Mouse (Mus musculus) heart, adult 9 months (tissue): ENCODE data around the gene Stx3.

Experiments used
- DNase-seq, 2 experiments: peaks; one replicate each; pipeline ENCODE4 v3.0.0; 2022; ENCODE audit warnings: low spot score in 2 of 2

The Stx3 gene

DNA sequence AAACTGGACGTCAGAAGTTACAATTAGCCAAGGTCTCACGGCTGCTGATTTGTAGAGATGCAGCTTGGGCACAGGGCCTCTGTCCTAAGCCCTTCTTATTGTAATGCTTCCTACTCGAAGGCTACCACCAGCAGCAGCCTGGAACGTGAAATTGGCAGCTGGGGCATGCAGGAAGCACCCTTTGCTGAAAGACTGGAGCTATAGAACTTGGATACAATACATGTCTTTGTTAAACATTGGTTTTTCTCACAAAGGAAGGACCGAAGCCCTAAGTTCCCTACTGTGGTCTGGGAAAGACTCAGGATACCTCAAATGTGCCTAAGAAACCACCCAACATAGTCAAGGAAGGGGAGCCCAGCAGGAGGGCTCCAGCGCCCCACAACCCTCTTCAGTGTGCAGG lies 11.4 kb downstream of the Stx3 start:
- DNase-seq = no peak

DNA sequence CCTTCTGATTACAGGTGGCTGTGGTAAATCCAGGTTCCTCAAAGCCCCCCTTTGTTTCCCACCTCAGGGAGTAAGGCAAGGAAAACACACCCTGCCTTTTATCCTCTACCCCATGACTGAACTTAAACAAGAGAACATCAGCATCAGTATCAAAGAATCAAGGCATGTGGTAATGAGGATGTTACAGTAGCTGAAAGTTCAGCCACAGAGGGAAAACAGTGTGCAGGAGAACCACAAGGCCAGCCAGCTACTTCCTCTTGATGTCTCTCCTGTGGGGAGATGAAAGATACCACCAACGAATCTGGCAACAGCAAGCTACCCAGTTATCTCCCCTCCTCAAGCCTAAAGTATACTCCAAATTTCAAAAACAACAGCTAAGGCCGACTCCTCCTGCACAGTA lies 12.0 kb downstream of the Stx3 start:
- no peak for DNase-seq

DNA sequence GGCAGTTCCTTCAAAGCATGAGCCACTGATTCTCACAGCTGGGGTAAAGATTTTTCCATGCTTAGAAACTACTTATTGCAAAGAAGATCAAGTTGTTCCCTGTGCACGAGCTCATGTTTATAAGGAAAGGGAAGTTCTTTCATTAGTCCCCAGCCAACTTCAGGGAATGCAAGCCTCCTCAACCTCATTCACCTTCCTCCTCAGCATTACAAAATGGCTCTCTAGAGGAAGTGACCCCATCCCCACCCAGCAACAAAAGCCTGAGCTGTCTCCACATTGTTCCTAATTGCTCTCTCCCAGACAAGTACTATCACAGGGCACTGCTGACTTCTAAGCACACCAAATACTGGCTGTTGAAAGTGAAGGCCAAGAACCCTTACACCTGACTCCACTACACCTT lies 14.8 kb downstream of the Stx3 start:
- DNase-seq = peak; percentile 19 to 61

DNA sequence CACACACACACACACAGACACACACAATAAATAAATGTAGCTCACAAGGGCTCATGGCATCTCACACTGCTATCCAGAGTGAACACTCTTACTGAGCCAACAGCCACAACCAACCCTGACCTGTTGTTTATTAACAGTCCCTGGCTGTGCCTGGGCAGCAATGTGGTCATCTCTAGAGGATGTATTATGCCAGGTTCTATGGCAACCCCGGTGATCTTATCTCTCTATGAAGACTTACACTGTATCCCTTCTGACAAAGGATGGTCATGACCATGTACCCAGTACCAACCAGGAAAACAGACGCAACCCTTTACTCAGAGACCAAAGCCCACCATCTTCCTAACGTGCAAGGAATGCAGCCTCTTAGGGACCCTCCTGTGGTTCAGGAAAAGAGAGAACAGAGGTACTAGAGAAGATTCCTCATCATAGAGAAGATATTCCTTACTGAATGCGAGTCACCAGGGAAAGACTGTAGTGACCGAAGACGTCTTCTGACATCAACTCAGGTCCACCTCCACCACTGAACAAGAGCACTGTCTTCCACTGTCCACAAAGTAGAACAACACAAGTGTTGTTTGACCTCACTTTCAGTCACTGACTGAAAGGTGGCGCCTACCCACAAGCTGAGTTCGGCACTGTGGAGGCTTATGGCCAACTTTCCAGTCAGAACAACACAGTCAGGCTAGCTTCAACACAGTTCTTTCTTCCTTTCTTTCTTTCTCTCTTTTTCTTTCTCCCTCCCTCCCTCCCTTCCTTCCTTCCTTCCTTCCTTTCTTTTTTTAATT lies 18.5 kb downstream of the Stx3 start:
- DNase-seq = no peak

DNA sequence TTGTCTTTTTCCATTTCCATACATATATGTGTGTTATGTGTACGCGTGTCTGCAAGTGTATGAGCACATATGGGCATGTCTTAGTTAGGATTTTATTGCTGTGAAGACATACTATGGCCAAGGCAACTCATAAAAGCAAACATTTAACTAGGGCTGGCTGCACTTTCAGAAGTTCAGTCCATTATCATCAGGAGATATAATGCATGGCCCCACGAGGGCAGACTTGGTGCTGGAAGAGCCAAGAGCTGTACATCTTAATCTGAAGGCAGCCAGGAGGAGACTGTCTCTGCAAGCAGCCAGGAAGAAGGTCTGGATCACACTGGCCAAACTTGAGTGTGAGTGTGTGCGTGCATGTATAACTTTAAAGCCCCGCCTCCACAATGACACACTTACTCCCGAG lies 24.8 kb downstream of the Stx3 start:
- DNase-seq = no peak

DNA sequence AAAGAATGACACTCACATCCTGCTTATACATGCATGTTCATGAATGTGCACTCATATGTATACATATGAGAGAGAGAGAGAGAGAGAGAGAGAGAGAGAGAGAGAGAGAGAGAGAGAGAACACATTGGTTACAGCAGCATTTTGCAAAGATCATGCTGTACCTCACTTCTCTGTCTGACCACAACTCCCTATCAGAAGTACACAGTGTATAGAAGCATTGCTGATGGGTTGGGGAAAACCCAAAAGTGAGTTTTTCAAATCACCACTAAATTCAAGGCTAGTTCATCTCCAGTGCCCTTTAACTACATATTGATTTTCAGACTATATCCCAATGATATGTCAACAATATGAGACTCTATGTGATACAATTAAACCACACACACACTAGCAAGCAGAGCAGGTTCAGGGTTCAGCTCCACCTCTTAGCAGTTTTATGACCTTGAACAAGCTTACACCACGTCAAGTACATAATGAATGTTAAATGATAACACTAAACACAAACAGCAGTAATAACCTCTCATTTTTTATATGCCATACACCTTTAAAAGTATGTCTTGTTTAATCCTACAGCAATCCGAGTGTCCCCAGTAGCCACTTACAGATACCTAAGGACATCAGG lies 25.4 kb downstream of the Stx3 start:
- DNase-seq = no peak

DNA sequence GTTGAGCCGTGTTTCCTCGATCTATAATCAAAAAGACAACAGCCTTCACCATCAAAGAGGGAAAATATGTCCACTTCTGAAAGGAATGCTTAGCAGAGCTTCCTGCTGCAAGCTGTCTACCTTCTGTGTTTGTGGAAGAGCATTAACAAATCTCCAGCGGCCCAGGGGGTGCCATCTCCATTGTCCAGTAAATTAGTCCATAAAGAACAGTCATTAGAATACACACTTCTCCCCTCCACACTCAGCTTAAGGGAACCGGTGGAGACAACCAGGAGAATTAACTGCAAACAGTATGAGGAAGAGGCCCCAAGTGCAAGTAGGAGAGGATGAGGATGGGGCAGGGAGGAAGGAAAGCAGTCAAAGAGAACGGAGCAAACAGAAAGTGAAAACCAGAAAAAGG lies 27.4 kb downstream of the Stx3 start:
- no peak for DNase-seq

DNA sequence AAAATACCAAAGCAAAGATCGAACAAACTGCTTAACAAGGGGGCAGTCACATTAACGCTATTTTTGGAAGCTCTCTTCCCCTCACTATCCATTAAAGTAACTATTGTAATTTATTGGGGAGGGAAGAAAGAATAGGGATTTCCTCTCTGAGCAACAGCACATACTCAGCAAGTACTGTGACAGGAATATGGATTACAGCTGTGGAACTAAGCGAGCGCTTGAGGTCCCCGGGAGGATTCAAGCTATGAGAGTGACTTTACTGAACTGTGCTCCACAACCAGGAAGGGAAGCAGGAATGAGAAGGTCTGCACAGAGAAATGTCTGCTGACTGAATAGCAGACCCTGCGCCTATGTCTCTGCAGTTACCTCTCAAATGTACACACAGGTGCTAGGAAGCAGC lies 30.3 kb downstream of the Stx3 start:
- DNase-seq = no peak

DNA sequence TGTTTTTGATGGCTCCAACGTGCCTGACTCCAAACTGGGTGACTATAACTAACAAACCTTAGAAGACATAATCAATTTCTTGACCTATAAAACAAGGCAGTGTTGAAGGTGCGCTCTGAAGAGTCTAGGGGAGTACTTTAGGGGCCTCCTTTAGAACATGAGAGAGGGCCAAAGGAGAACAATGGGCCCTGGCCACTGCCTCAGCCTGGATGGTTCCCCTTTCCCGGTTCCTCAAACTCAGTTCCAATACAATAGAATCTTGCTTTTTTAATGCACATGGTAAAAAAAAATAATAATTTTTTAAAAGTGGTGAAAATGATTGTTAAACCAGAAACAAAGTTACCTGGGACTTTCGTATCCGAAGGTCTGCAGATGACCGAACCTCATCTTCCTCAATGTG lies 31.4 kb downstream of the Stx3 start:
- no peak for DNase-seq

DNA sequence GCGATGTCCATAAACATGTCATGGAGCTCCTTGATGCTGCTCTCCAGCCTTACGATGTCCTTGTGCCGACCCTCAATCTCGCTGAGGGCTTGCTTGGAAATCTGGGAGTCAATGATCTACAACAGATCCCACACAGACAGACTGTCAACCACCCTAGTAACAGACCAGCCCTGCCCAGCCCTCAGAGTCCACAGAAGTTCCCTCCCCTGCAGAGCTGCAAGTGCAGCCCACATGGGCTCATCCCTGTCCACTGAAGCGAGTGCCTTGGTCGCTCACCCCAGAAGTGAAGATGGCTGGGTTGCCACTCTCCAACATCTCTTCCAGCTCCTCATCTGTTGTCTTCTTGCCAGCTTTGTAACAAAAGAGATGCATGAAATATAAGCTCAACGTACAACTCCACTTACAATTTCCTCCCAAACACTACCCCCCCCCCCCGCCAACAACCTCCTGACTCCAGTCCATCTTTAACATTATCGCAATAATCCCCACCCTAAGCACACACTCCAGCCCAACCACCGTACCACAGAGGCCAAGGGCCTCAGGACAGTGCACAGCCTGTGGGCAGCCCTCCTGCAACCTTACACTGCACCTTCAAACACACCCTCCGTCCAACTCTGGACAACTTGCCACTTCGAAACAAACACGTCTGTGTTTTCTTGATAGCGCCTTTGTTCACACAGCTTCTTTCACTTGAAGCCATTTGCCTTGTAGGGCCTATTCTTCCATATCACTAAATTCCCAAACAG lies 33.6 kb downstream of the Stx3 start:
- DNase-seq = no peak

DNA sequence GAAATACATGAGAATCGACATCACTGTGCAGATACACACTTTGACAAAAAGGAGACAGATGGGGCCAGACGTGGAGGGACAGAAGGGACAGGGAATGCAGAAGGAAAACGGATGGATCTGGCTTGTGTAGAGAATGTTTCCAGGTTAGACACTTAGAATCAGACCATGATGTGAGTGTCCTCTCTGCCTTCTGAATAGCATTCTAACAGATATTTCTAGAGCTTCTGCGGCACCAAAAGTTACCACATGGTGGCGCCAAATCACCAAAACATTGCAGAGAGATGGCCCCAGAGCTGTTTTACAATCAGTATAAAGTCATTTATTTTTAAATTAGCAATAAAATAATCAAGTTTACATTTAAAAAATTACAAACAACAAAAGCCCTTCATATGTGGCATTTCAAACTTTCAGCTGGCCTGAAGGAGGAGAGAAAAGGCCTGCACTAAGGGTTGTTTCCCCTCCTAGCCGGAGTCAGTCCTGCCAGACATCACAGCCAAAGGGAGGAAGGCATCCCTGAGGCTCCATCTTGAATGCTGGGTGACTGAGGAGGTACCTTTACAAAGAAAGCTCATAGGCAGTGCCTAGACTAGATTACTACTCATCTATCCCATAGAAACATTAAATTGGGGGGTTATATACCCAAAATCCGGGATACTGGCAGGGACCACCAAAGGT lies 41.9 kb downstream of the Stx3 start:
- DNase-seq = peak in 1 of 2 experiments; percentile 34

DNA sequence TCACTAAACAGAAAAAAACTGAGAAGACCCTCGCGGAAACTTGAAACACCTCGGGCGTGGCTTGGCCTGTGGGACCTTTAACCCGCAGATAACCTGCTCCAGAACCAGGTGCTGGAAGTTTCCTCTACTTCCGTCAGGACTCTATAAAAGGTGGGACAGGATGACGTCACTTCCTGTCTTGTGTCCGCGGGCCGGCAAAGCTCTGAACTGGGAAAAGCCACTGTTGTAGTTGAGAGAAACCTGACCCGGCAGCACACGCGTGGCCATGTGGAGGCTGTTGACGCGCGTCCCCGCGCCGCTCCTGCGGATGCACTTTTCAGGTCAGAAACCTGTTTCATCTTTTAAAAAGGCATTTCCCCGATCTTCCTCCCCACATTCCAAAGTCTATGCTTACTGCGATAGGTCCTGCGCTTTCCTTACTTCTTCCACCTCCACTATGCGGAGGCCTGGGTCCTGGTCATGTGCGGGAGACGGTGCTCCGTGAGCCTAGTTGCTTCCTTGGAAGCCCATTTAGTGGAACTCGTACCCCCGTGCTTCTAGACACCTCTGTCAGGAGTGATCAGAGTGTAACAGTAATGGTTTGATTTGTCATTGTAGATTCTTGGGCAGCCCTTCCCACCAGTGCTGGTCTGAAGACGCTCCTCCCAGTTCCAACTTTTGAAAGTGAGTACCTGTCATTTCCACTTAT lies 48.9 kb downstream of the Stx3 start, which contains the start of gene Mrpl16:
TSS of gene Mrpl16 (plus strand) at position 187 of the 688 bp plus-strand sequence.
- DNase-seq = peak; percentile 72 to 86

DNA sequence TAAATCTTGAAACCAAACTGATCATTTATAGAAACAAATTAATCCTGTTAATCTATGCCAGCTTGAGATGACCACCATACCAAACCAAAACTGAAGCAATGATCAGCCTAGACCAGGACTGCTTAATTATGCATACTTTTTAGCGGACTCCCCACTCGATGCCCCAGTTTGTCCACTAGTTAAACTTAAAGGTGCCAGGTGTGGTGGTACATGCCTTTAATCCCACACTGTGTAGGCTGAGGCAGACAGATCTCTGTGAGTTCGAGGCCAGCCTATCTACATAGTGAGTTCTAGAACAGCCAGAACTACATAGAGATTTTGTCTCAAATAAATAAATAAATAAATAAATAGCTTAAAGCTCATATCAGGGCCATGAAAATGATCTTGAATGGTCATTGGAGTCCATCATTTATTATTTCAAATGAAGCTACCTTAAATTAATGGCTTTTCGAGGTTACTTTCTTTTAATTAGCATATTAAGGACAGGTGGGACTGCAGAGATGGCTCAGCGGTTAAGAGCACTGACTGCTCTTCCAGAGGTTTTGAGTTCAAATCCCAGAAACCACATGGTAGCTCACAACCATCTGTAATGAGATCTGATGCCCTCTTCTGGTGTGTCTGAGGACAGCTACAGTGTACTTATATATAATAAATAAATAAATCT lies 49.8 kb downstream of the Stx3 start:
- no peak for DNase-seq

DNA sequence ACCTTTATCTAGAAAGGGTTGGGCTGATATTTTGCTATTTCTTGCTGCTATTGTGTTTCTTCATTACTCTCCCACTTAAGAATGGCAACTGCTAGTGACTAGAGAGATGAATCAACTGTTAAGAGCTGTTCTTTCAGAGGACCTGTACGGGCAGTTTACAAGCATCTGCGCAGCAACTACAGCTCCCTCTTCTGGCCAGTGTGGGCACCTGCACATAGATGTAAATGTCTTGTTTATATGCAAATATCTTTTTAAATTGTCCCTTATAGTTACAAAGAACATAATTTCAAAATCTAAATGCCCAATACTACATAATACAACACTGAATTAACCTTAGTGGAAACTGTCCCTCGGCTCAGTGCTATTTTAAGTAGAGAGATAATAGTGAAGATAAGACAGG lies 51.0 kb downstream of the Stx3 start:
- no peak for DNase-seq

DNA sequence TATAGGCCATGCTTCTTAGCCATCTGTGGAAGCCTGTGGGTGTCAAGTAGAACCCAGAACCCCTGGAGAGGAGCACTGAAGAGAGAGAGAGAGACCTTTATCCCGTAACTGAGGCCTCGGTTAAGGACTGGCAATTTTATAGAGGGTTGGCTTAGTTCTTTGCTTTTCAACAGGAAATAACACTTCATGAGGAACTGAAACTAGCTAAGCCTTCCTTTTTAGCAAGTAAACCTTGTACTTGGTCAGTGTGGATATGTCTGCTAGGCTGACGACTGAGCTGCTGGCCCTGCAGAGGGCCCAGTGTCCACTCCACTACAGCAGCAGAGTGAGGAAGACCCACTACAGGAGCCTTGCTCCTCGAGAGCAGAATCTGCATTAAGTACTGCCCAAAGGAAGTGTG lies 52.8 kb downstream of the Stx3 start:
- peak; percentile 6 to 44 for DNase-seq

DNA sequence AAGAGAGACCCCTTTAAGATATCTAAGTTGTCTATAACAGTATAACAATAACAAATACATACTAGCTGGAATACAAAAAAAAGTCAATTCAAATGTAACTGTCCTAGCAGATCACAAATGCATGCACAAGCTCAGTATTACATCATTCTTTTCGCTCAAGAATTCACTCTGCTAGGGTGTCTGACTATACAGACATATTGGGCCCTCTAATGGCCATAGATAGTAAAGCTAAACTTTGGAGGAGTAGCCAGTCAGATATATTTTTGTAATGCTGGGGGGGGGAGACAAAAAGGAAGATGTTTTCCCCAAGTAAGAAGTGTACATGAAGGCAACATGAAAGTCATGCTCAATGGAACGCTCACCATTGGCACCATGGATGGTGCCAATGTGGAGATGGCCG lies 54.1 kb downstream of the Stx3 start:
- DNase-seq = no peak

DNA sequence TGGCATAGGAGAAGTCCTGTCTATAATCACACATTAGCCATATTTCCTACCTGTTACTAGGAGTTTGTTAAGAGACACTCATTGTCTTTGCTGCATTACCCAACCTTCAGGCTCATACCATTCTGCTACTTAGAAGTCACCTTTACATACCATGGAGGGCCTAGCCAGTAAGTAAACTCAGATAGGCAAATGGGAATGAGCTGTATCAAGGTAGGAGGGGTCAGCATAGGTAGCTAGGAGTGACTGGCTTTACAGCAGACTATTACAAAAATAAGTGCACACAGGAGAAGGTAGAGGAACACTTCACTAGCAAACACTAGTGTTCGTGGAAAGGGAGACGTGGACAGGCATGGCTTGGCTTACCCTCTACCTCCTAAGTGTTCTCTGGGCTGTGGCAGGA lies 71.9 kb downstream of the Stx3 start, which contains the start of gene Gif:
TSS of gene Gif (plus strand) at position 257 of the 400 bp plus-strand sequence.
- DNase-seq = no peak

DNA sequence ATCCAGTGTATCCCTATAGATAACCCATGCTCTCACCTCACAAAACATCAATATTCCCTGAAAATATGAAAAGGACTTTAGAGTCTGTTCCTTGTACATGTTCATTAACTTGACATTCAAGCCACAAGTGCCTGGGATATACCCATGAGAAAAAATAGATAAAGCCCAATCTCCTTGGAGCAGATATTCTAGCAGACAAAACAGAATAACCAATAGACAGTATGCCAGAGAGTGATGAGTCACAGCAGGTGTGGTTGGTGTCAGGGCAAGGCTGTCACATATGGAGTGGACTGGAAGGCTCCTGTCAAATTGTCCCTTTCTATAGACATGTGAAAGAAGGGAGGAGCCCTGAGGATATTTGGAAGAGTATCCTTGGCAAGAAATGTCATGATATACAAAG lies 73.5 kb downstream of the Stx3 start:
- DNase-seq = no peak

DNA sequence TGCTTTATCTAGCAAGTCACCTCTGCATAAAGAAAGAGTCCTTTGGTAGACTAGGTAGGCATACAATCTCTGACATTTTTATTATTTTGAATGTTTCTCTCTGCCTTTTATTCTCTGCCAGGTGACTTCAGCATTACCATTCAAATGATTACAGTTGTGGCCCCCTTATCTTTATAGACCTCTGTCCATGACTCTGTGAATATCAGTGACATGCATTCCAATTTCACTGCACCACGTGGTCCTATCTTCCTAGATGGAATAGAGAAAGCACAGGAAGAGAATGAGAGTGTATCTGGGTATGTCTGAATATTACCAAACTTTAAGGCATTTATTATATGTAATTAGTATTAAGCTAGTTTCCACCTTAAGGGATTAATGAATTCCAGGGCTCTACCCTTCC lies 82.7 kb downstream of the Stx3 start:
- no peak for DNase-seq

DNA sequence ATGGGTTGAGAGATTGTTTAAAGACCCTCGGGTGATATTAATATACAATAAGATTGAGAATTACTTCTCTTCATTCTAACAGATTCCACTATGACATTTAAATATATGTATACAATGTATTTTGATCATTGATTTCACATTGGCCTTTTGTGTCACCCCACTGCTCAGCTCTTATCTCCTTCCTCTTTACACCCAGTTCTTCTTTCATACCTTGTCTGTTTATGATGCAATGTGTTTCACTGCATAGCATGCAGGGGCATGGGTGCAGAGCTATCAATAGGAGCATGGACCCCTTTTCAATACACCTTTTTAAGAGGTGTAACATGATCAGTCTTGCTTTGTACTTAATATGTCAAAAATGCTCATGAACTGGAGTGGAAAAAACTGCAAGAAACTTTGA lies 88.9 kb downstream of the Stx3 start:
- no peak for DNase-seq

DNA sequence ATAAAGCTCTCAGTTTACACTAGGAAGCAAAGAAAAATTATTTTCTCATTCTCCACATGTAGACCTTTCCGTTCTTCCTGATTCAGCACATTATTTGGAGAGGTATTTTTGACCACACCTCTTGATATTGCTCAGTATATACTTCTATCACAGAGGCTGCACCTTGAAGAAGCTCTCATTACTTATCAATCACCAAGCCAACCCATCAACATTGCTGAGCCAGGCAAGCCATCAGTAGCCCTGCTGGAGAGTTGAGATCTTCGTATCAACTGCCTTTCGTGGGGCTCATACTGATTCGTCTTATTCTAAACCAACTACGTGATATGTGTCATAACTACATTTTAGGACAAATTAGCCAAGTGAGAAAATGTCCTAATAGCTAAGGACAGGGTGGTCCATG lies 91.9 kb downstream of the Stx3 start:
- no peak for DNase-seq
